Mouse (Mus musculus): ENCODE results near the gene Nup50. TPM values are rescaled to one million over a fixed set of nuclear protein-coding genes. Genes with fewer than 3 reads are reported as not detected.

Nup50 gene
- polyA plus RNA-seq, 1 experiment = 28.1 TPM

- peak overlapping the region; percentile 25; the same call in 1 of the 2 replicates for H3K27ac ChIP-seq (ENCODE audit: control insufficient read depth, insufficient read depth, low read depth, low read length)
- no peaks in the 10 kb centered on the region for H3K27me3 ChIP-seq (ENCODE audit: control insufficient read depth, insufficient read depth, low read length)
- H3K4me1 ChIP-seq (ENCODE audit: control insufficient read depth, insufficient read depth, low read length) = no peaks in the 10 kb centered on the region; the same call in 1 of the 2 replicates
- peak overlapping the region; percentile 13; the same call in 1 of the 2 replicates for H3K4me3 ChIP-seq (ENCODE audit: control insufficient read depth, low read depth, low read length)
- H3K36me3 ChIP-seq (ENCODE audit: control insufficient read depth, insufficient read depth, low read length) = peaks cover 4% of the 10 kb centered on the region
- TF ChIP-seq CTCF (IDR thresholded peaks at IDR 0.05; ENCODE audit: control insufficient read depth, insufficient read depth, insufficient replicate concordance, low read depth, low read length) = no peak
- no peak for TF ChIP-seq POLR2A (IDR thresholded peaks at IDR 0.05; ENCODE audit: control insufficient read depth, low read depth, low read length)
These were observed 2.3 kb downstream of the Nup50 start for GRCm38 (mm10) chr15:84925495-84926018.

GRCm38 (mm10) chr15:84932351-84932750 lies 9.1 kb downstream of the Nup50 start:
- no peaks in the 10 kb centered on the region for H3K4me1 ChIP-seq (ENCODE audit: control insufficient read depth, insufficient read depth, low read length)
- TF ChIP-seq POLR2A (IDR thresholded peaks at IDR 0.05; ENCODE audit: control insufficient read depth, low read depth, low read length) (no peak), CTCF (IDR thresholded peaks at IDR 0.05; ENCODE audit: control insufficient read depth, insufficient read depth, insufficient replicate concordance, low read depth, low read length) (no peak)
- H3K4me3 ChIP-seq (ENCODE audit: control insufficient read depth, low read depth, low read length) = no peak overlapping the region
- peaks cover 11% of the 10 kb centered on the region for H3K36me3 ChIP-seq (ENCODE audit: control insufficient read depth, insufficient read depth, low read length)
- no peaks in the 10 kb centered on the region for H3K27me3 ChIP-seq (ENCODE audit: control insufficient read depth, insufficient read depth, low read length)
- no peak overlapping the region for H3K27ac ChIP-seq (ENCODE audit: control insufficient read depth, insufficient read depth, low read depth, low read length)

- Histone ChIP-seq H3K4me1 (ENCODE audit: control insufficient read depth, insufficient read depth, low read length) (no peaks in the 10 kb centered on the region), H3K27ac (ENCODE audit: control insufficient read depth, insufficient read depth, low read depth, low read length) (no peak overlapping the region), H3K4me3 (ENCODE audit: control insufficient read depth, low read depth, low read length) (no peak overlapping the region), H3K27me3 (ENCODE audit: control insufficient read depth, insufficient read depth, low read length) (no peaks in the 10 kb centered on the region), H3K36me3 (ENCODE audit: control insufficient read depth, insufficient read depth, low read length) (peaks cover 12% of the 10 kb centered on the region)
- no peak for TF ChIP-seq POLR2A (IDR thresholded peaks at IDR 0.05; ENCODE audit: control insufficient read depth, low read depth, low read length)
These were observed 11.7 kb downstream of the Nup50 start for GRCm38 (mm10) chr15:84934901-84935300.

- TF ChIP-seq CTCF (IDR thresholded peaks at IDR 0.05; ENCODE audit: control insufficient read depth, insufficient read depth, insufficient replicate concordance, low read depth, low read length) = no peak
- no peak for TF ChIP-seq POLR2A (IDR thresholded peaks at IDR 0.05; ENCODE audit: control insufficient read depth, low read depth, low read length)
- Histone ChIP-seq H3K4me3 (ENCODE audit: control insufficient read depth, low read depth, low read length) (no peak overlapping the region), H3K36me3 (ENCODE audit: control insufficient read depth, insufficient read depth, low read length) (peaks cover 9% of the 10 kb centered on the region), H3K27me3 (ENCODE audit: control insufficient read depth, insufficient read depth, low read length) (no peaks in the 10 kb centered on the region), H3K4me1 (ENCODE audit: control insufficient read depth, insufficient read depth, low read length) (no peaks in the 10 kb centered on the region), H3K27ac (ENCODE audit: control insufficient read depth, insufficient read depth, low read depth, low read length) (no peak overlapping the region)
These were observed 16.9 kb downstream of the Nup50 start for GRCm38 (mm10) chr15:84940102-84940501.

- no peaks in the 10 kb centered on the region for H3K27me3 ChIP-seq (ENCODE audit: control insufficient read depth, insufficient read depth, low read length)
- H3K4me1 ChIP-seq (ENCODE audit: control insufficient read depth, insufficient read depth, low read length) = no peaks in the 10 kb centered on the region
- TF ChIP-seq CTCF (IDR thresholded peaks at IDR 0.05; ENCODE audit: control insufficient read depth, insufficient read depth, insufficient replicate concordance, low read depth, low read length) (no peak), POLR2A (IDR thresholded peaks at IDR 0.05; ENCODE audit: control insufficient read depth, low read depth, low read length) (no peak)
- H3K4me3 ChIP-seq (ENCODE audit: control insufficient read depth, low read depth, low read length) = no peak overlapping the region
- H3K27ac ChIP-seq (ENCODE audit: control insufficient read depth, insufficient read depth, low read depth, low read length) = no peak overlapping the region
- H3K36me3 ChIP-seq (ENCODE audit: control insufficient read depth, insufficient read depth, low read length) = peaks cover 4% of the 10 kb centered on the region
These were observed 19.6 kb downstream of the Nup50 start for GRCm38 (mm10) chr15:84942647-84943285.

GRCm38 (mm10) chr15:84944319-84944718 lies 21.1 kb downstream of the Nup50 start:
- Histone ChIP-seq H3K27ac (ENCODE audit: control insufficient read depth, insufficient read depth, low read depth, low read length) (no peak overlapping the region), H3K36me3 (ENCODE audit: control insufficient read depth, insufficient read depth, low read length) (no peaks in the 10 kb centered on the region; the same call in none of the 2 replicates), H3K27me3 (ENCODE audit: control insufficient read depth, insufficient read depth, low read length) (no peaks in the 10 kb centered on the region), H3K4me1 (ENCODE audit: control insufficient read depth, insufficient read depth, low read length) (no peaks in the 10 kb centered on the region), H3K4me3 (ENCODE audit: control insufficient read depth, low read depth, low read length) (no peak overlapping the region)
- TF ChIP-seq CTCF (IDR thresholded peaks at IDR 0.05; ENCODE audit: control insufficient read depth, insufficient read depth, insufficient replicate concordance, low read depth, low read length) (no peak), POLR2A (IDR thresholded peaks at IDR 0.05; ENCODE audit: control insufficient read depth, low read depth, low read length) (no peak)

GRCm38 (mm10) chr15:84948990-84949389 lies 25.8 kb downstream of the Nup50 start:
- Histone ChIP-seq H3K4me3 (ENCODE audit: control insufficient read depth, low read depth, low read length) (no peak overlapping the region), H3K36me3 (ENCODE audit: control insufficient read depth, insufficient read depth, low read length) (no peaks in the 10 kb centered on the region), H3K27ac (ENCODE audit: control insufficient read depth, insufficient read depth, low read depth, low read length) (no peak overlapping the region), H3K4me1 (ENCODE audit: control insufficient read depth, insufficient read depth, low read length) (no peaks in the 10 kb centered on the region), H3K27me3 (ENCODE audit: control insufficient read depth, insufficient read depth, low read length) (no peaks in the 10 kb centered on the region)
- no peak for TF ChIP-seq POLR2A (IDR thresholded peaks at IDR 0.05; ENCODE audit: control insufficient read depth, low read depth, low read length)
- no peak for TF ChIP-seq CTCF (IDR thresholded peaks at IDR 0.05; ENCODE audit: control insufficient read depth, insufficient read depth, insufficient replicate concordance, low read depth, low read length)
